Mouse (Mus musculus) right cerebral cortex, adult 2 months (tissue): ENCODE data around the gene Thada.

Experiments
- DNase-seq, 2 experiments: peaks; one replicate each; pipeline ENCODE4 v3.0.0; 2021 to 2022; ENCODE audit warnings: low spot score in 2 of 2

Gene Thada

GRCm38 (mm10) chr17:84163066-84163785 lies 302.8 kb downstream of the Thada start:
- DNase-seq, result no peak

DNA sequence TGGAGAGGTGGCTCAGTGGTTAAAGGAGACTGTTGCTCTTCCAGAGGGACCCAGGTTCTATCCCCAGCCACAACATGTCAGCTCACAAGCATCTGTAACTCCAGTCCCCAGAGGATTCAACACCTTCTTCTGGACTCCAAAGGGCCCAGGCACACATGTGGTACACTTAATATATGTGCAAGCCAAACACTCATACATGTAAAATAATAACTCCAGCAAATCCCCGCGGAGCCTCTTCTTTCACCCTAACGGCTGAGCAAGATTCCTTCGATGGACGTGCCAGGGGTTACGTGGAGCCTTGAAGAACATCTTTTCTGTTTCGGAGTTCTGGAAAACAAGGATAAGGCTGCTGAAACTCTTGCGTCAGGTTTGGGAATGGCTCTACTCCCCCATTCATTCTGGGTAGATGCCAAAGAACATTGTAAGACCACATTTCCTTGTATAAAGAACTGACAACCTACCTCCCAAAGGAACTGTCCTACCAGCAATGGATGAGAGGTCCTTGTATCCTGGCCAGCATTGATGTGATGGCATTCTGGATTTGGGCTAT lies 303.7 kb downstream of the Thada start:
- DNase-seq, result no peak

DNA sequence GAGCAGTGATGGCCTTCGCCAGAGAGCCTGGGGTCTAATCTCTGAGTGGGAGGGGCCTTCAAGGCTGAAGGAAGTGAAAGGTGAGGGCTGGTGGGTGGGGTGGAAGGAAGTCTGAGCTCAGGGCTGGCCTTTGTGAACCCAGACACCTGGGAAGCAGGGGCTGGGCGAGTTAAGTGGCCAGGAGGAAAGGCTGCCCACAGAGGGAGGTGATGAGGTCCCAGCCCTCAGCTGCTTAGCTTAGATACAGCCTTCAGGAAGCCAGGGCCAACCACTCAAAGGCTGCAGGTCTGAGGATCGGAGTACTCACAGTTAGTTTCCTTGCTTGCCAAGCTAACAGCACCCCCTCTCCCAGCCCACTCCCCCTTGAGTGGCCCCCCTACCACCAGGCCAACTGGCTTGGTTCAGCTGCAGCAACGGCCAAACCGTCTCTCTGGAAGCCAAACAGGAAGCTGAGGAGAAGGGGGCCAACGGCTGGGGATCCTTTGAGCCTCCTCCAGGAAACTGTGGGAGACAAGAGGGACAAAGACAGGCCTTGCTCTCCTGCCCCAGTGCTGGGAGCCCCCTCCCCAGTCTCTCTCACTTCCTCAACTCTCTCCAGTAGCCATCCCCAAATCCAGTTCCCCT lies 304.7 kb downstream of the Thada start:
- DNase-seq, result no peak

DNA sequence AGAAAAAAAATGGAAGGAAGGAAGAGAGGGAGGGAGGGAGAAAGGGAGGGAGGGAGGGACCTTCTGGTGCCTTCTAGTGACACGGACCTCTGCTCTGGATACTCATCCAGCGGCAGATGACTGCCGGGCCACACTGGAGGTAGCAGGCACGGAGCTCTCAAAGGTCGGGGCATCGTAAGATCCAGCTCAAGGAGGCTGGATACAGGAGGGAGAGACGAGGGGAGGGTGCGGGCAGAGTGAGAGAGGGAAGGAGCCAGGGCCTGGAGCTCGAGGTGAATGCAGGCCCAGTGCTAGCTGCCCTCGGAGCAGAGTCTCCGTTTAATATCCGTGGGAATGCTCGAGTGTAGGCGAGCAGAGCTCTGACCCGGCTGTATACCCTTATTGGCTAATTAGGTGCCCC lies 307.1 kb downstream of the Thada start:
- DNase-seq, result no peak

DNA sequence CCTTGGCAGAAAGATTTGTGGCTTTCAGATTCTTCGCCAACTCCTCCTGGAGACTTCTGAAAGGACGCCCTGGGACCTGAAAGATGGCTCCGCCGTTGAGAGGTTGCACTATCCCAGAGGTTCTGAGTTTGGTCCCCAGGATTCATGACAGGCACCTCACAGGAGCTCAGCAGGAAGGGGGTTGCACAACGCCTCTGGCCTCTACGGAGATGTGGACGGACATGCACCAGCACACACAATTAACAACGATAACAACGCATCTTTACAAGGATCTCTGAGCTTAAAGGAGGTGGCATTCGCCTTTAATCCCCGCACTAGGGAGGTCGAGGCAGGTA lies 307.6 kb downstream of the Thada start:
- DNase-seq, result no peak

- DNase-seq, result no peak
These were observed 308.1 kb downstream of the Thada start for GRCm38 (mm10) chr17:84157743-84158460.

- DNase-seq, result no peak
These were observed 309.0 kb downstream of the Thada start for GRCm38 (mm10) chr17:84156748-84157742.

DNA sequence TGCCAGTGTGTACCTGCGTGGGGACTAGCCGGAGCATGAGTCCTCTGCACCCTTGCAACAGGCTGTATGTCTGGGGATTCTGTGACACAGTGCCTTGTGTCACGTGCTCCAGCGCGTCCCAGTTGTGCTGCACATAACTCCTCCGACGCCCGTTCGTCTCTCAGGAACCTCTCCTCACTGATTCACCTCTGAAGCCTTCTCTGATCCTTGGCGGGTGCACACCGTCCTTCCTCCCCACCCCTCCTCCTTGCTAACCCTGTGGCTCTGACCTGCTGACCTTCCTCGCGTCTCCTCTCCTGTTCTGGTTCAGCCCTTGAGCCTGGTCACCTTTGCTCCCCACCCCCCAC lies 309.8 kb downstream of the Thada start:
- DNase-seq, result no peak

DNA sequence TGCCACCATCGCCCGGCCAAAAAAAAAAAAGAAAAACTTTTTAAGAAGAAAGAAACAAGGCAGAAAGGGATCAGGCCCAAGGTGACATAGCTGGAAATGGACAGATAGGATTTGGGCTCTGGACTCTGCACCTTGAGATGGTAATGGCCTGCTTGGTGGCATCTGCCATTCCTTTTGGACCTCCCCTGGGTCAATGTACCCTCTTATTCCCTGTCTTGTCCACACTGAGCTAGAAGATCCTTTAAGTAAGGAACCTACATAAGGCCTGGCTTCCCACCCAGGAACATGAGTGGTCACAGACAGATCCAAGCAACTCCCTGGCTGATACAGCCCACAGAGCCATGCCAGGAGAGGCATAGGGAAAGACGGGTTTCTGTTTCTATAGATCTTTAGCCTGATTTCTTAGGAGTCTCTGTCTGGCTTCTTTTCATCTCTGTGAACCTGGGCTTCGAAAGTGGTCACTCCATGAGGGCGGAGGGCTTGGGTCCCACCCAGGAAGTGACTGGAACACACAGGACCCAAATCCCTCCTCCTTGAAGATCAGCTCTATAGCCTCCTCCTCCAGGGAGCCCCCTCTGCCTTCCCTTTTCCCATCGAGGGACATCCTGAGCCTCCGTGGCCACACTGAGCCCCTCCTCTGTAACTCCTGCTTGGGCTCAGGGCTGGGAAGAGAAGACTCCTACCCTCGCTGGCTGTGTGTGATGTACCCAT lies 310.3 kb downstream of the Thada start:
- no peak for DNase-seq

DNA sequence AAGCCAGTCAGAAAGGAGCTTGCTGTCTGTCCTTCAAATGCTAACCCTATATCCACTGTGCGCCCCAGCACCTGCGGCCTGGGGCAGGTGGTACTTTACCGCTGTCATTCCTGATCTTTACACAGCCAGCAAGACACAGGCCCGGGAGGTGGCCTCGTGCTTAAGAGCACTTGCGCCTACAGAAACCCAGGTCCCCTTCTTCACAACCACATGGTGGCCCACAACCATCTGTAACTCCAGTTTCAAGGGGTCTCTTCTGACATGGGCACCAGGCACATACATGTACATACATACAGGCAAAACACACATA lies 311.0 kb downstream of the Thada start:
- DNase-seq, result no peak

DNA sequence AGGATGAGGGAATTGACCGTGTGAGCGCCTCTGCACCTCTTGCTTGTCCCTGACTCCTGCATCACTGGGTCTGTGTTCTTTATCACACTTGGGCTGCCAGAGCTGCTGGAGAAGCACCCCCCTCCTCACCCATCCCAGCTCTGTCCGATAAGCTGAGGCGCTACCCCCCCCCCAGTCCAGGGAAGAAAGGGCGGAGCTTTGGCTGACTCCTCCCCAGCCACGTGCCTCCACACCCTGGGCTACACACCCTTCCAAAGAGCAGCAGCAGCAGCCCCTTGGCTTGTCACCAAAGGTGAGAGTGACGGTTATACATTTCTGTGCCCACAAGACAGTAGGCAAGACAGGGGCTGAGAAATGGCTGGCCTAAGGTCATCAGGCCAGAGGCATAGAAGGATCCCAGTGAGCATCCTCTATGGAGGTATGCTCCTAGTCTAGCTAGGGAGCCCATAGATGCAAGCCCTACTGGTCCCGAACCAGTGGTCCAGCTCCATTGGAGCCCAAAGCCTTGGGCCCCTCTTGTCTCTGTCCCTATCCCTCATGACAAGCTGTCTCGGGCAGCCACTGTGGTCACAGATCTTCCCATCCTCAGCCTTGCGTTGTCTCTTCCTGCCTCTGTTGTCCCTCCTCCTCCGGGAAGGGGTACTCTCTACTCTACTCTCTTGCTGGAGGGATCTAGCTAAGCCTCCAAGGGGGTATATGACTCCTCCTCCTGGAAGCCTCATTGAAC lies 311.5 kb downstream of the Thada start:
- no peak for DNase-seq

- DNase-seq, result no peak
These were observed 312.8 kb downstream of the Thada start for GRCm38 (mm10) chr17:84152976-84153786.

DNA sequence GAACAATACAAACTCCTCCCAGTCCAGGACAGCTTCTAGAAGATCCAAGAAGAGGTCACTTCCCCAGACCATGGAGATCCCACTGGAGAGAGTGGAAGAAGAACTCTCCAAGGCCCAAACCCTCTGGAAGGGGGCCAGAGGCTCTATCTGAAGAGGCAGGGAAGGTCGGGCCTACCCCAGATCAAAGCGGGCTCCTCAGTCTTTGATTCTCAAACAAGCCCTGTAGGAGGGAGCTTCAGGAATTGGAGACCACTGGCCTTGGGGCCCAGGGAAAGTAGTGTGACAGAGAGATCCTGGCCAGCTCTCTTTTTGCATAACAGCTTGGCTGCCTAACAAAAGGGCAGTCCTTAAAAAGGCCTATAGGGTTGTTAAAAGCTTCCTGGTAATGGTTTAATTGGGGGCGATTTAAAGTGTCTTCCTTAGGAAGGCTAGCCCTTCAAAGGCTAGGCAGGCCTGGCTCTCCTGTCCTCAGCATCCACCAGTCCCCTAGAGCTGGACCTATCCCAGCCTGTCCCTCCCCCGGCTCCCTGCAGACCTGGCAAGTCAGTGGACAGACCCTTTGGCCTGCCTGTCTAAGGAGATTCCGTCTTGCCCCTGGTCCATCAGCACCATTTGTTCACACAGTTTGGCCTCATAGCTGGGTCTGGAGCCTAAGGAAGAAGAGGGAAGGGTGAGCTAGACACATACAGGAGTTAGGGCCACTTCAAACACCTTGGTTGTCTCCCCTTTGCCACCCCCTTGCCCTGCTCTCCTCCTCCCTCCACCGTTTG lies 313.6 kb downstream of the Thada start:
- no peak for DNase-seq

DNA sequence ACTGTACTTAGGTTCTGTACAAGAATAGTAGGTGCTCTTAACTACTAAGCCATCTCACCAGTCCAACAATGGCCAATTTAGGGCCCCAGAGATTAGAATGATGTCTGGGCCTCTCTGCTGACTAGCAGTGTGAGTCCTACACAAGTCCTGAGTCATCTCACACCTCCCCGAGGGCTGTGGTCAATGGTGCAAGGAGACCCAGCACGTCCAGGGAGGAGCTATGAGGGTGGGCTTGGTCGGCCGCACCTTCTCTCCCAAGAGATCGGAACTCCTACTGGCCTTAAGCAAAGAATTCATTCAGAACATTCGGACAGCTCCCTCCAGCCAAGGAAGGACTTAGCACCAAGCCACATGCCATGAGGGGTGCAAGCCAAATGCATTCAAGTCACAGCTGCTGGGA lies 314.7 kb downstream of the Thada start:
- DNase-seq, result no peak

GRCm38 (mm10) chr17:84150291-84150690 lies 315.7 kb downstream of the Thada start:
- DNase-seq, result no peak

DNA sequence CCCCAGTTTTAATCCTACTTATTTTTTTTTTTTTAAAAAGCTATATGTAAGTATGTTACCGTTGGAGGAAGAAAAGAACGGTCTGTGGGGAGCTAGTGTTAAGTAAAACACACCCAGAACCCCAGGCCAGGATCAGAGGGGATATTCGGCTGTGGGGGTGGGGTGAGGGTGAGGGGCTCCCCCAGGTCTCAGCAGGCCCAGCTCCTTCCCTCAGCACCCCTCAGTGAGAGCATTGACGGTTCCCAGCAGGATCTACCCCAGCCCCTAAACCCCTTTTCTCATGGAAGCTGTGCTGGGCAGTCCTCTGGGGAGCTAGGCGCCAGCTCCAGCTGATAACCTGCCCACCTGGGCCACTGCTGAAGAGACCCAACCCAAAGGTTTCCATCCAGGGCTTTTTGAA lies 316.4 kb downstream of the Thada start:
- no peak for DNase-seq

GRCm38 (mm10) chr17:84148499-84149484 lies 317.2 kb downstream of the Thada start:
- DNase-seq, result peak; percentile 71 to 75
